Mouse (Mus musculus) E14TG2a.4 (cell line): ENCODE results near the gene Mdm2.
A peak's percentile ranks its signal among the peaks of the same experiment; 100 is the strongest.

Experiments used
- H3K27me3 ChIP-seq: 2 replicates; pipeline ENCODE4 v1.6.1; 2014; ENCODE audit warnings: low read length, control low read depth; ENCODE audit not compliant: insufficient read depth
- H3K36me3 ChIP-seq: 2 replicates; pipeline ENCODE4 v1.6.1; 2014; ENCODE audit warnings: low read length, control low read depth; ENCODE audit not compliant: insufficient read depth
- H3K4me1 ChIP-seq: replicated peaks from 2 replicates; pipeline ENCODE4 v1.6.1; 2014; ENCODE audit warnings: low read depth, low read length, control low read depth
- H3K4me3 ChIP-seq: replicated peaks from 2 replicates; pipeline ENCODE4 v1.5.1; 2014; ENCODE audit warnings: mild to moderate bottlenecking, low read length
- H3K9me3 ChIP-seq: 2 replicates; pipeline ENCODE4 v1.6.1; 2014; ENCODE audit warnings: low read length, control low read depth
- CTCF ChIP-seq: conservative IDR thresholded peaks from 2 replicates; pipeline ENCODE4 v1.5.1; 2014; ENCODE audit warnings: low read length
- NANOG ChIP-seq: IDR thresholded peaks from 2 replicates; pipeline ENCODE4 v1.6.1; 2014; ENCODE audit warnings: borderline replicate concordance, low read length, mixed read lengths
- POU5F1 ChIP-seq: IDR thresholded peaks from 2 replicates; pipeline ENCODE4 v1.6.1; 2014; ENCODE audit warnings: low read length, borderline replicate concordance

Gene Mdm2

GRCm38 (mm10) chr10:117648643-117649042 lies 61.9 kb downstream of the Mdm2 start:
- Histone ChIP-seq H3K9me3 (no peaks in the 10 kb centered on the region), H3K4me1 (peaks cover 46% of the 10 kb centered on the region), H3K4me3 (no peak overlapping the region), H3K27me3 (peaks cover 7% of the 10 kb centered on the region), H3K36me3 (no peaks in the 10 kb centered on the region)
- TF ChIP-seq POU5F1 = no peak
- TF ChIP-seq CTCF = no peak
- TF ChIP-seq NANOG = no peak

- no peaks in the 10 kb centered on the region for H3K36me3 ChIP-seq
- no peaks in the 10 kb centered on the region for H3K9me3 ChIP-seq
- H3K4me3 ChIP-seq = no peak overlapping the region
- H3K27me3 ChIP-seq = peaks cover 11% of the 10 kb centered on the region
- TF ChIP-seq NANOG (no peak), POU5F1 (no peak), CTCF (no peak)
- H3K4me1 ChIP-seq = peaks cover 51% of the 10 kb centered on the region
Observed at GRCm38 (mm10) chr10:117647964-117648472, 62.5 kb downstream of the Mdm2 start.

- Histone ChIP-seq H3K4me3 (peak overlapping the region; percentile 21; the same call in 1 of the 2 replicates), H3K27me3 (peaks cover 18% of the 10 kb centered on the region), H3K36me3 (no peaks in the 10 kb centered on the region), H3K9me3 (no peaks in the 10 kb centered on the region), H3K4me1 (peaks cover 56% of the 10 kb centered on the region)
- TF ChIP-seq NANOG (no peak), CTCF (no peak), POU5F1 (no peak)
Observed at GRCm38 (mm10) chr10:117647158-117647505, 63.4 kb downstream of the Mdm2 start.

GRCm38 (mm10) chr10:117646482-117647157 lies 63.9 kb downstream of the Mdm2 start:
- Histone ChIP-seq H3K27me3 (peaks cover 22% of the 10 kb centered on the region), H3K4me3 (no peak overlapping the region), H3K36me3 (no peaks in the 10 kb centered on the region), H3K9me3 (no peaks in the 10 kb centered on the region), H3K4me1 (peaks cover 56% of the 10 kb centered on the region)
- TF ChIP-seq NANOG (no peak), CTCF (no peak), POU5F1 (no peak)

GRCm38 (mm10) chr10:117645487-117645964 lies 65.0 kb downstream of the Mdm2 start:
- TF ChIP-seq POU5F1 (no peak), CTCF (no peak), NANOG (no peak)
- no peaks in the 10 kb centered on the region for H3K9me3 ChIP-seq
- H3K36me3 ChIP-seq = no peaks in the 10 kb centered on the region
- no peak overlapping the region for H3K4me3 ChIP-seq
- H3K4me1 ChIP-seq = peaks cover 53% of the 10 kb centered on the region
- H3K27me3 ChIP-seq = peaks cover 28% of the 10 kb centered on the region

- TF ChIP-seq CTCF (no peak), NANOG (no peak), POU5F1 (no peak)
Observed at GRCm38 (mm10) chr10:117644828-117645227, 65.7 kb downstream of the Mdm2 start.

GRCm38 (mm10) chr10:117644429-117644748 lies 66.2 kb downstream of the Mdm2 start:
- Histone ChIP-seq H3K36me3 (no peaks in the 10 kb centered on the region), H3K4me1 (peaks cover 56% of the 10 kb centered on the region), H3K27me3 (peaks cover 36% of the 10 kb centered on the region), H3K4me3 (no peak overlapping the region), H3K9me3 (no peaks in the 10 kb centered on the region)
- TF ChIP-seq NANOG = no peak

More at GRCm38 (mm10) chr10:117644828-117645227, 65.7 kb downstream of the Mdm2 start:
- H3K27me3 ChIP-seq = peaks cover 32% of the 10 kb centered on the region
- H3K9me3 ChIP-seq = no peaks in the 10 kb centered on the region
- H3K36me3 ChIP-seq = no peaks in the 10 kb centered on the region
- H3K4me3 ChIP-seq = no peak overlapping the region
- H3K4me1 ChIP-seq = peaks cover 54% of the 10 kb centered on the region

GRCm38 (mm10) chr10:117643711-117644428 lies 66.7 kb downstream of the Mdm2 start:
- Histone ChIP-seq H3K9me3 (no peaks in the 10 kb centered on the region), H3K27me3 (peaks cover 38% of the 10 kb centered on the region), H3K36me3 (no peaks in the 10 kb centered on the region), H3K4me3 (no peak overlapping the region), H3K4me1 (peaks cover 58% of the 10 kb centered on the region)
- TF ChIP-seq POU5F1 (no peak), CTCF (no peak), NANOG (no peak)
